Mouse (Mus musculus) limb, embryonic 11.5 days (tissue): Measurements from ENCODE around the gene Gna13. TPM values are rescaled to one million over a fixed set of nuclear protein-coding genes. Genes with fewer than 3 reads are reported as not detected.

ENCODE experiments used
- ATAC-seq: fragments of 200-750 bp; cut with Nextera tagmentation; 2 replicates; pipeline ENCODE4 v1.8.0; 2017; ENCODE audit warnings: low read depth; ENCODE audit not compliant: insufficient number of reproducible peaks, low FRiP score, low TSS enrichment
- DNase-seq: peaks from one replicate; pipeline ENCODE4 v3.0.0-alpha.2; 2015; ENCODE audit warnings: low spot score
- H3K27ac ChIP-seq: fragments of 300-500 bp; sonication (generic); replicated peaks from 2 replicates; pipeline ENCODE4 v1.5.1; 2014; ENCODE audit warnings: low read depth, mild to moderate bottlenecking, low read length
- H3K27me3 ChIP-seq: fragments of 300-500 bp; sonication (generic); 2 replicates; pipeline ENCODE4 v1.6.1; 2014; ENCODE audit warnings: mild to moderate bottlenecking, low read length, mixed read lengths; ENCODE audit not compliant: control insufficient read depth, insufficient read depth
- H3K36me3 ChIP-seq: fragments of 300-500 bp; sonication (generic); 2 replicates; pipeline ENCODE4 v1.6.1; 2014; ENCODE audit warnings: mild to moderate bottlenecking, low read length, moderate library complexity, mixed read lengths; ENCODE audit not compliant: control insufficient read depth, insufficient read depth
- H3K4me1 ChIP-seq: fragments of 300-500 bp; sonication (generic); 2 replicates; pipeline ENCODE4 v1.6.1; 2014; ENCODE audit warnings: low read length, mixed read lengths; ENCODE audit not compliant: control insufficient read depth, insufficient read depth
- H3K4me2 ChIP-seq: fragments of 300-500 bp; sonication (generic); 2 replicates; pipeline ENCODE4 v1.6.1; 2014; ENCODE audit warnings: low read depth, mild to moderate bottlenecking, moderate library complexity; ENCODE audit not compliant: severe bottlenecking
- H3K4me3 ChIP-seq: fragments of 300-500 bp; sonication (generic); 2 replicates; pipeline ENCODE4 v1.5.1; 2014; ENCODE audit warnings: low read depth, low read length
- H3K9ac ChIP-seq: fragments of 300-500 bp; sonication (generic); 2 replicates; pipeline ENCODE4 v1.6.1; 2014; ENCODE audit warnings: mild to moderate bottlenecking, low read length
- H3K9me3 ChIP-seq: fragments of 300-500 bp; sonication (generic); 2 replicates; pipeline ENCODE4 v1.6.1; 2016; ENCODE audit warnings: low read length; ENCODE audit not compliant: control insufficient read depth
- WGBS: fragments of 180-500 bp; shearing (Covaris S2); extraction: QIAGEN DNeasy Blood & Tissue Kit; methylation state at CpG from one replicate; pipeline ENCODE4 v1.1.7; 2014; 5-methylcytosine and 5-hydroxymethylcytosine counted together
- polyA plus RNA-seq: library from polyadenylated mRNA; unstranded; fragments of >200 nt; fragmentation: Nextera tagmentation; extraction: Ambion mirVana; gene quantifications from 2 replicates; pipeline ENCODE4 v1.2.1, GENCODE M21; 2014

The Gna13 gene
- polyA plus RNA-seq, 1 experiment from 2014 or later, result 25.4 TPM

DNA sequence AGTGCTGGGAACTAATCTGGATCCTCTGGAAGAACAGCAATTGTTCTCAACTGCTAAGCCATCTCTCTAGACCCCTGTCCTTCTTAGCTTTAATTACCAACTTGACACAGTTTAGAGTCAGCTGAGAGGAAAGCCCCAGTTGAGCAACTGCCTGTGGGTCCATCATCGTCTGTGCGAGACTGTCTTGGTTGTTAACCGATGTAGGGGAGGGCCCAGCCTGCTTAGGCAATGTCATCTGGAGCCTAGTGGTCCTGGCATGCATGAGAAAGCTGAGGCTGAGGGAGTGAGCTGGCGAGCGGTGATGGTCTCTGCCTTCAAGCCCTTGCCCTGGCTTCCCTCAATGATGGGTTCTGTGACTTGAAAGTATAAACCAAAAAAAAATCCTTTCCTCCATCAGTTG lies 52.2 kb downstream of the Gna13 start:
- Histone ChIP-seq H3K27me3 (no peaks in the 10 kb centered on the region), H3K4me2 (no peak overlapping the region), H3K27ac (no peak overlapping the region), H3K9me3 (no peaks in the 10 kb centered on the region), H3K4me3 (no peak overlapping the region), H3K9ac (no peak overlapping the region), H3K4me1 (no peaks in the 10 kb centered on the region), H3K36me3 (no peaks in the 10 kb centered on the region)
- WGBS, result 86% methylated on average over 5 of the region's 5 CpGs
- ATAC-seq (no peak), DNase-seq (no peak)

DNA sequence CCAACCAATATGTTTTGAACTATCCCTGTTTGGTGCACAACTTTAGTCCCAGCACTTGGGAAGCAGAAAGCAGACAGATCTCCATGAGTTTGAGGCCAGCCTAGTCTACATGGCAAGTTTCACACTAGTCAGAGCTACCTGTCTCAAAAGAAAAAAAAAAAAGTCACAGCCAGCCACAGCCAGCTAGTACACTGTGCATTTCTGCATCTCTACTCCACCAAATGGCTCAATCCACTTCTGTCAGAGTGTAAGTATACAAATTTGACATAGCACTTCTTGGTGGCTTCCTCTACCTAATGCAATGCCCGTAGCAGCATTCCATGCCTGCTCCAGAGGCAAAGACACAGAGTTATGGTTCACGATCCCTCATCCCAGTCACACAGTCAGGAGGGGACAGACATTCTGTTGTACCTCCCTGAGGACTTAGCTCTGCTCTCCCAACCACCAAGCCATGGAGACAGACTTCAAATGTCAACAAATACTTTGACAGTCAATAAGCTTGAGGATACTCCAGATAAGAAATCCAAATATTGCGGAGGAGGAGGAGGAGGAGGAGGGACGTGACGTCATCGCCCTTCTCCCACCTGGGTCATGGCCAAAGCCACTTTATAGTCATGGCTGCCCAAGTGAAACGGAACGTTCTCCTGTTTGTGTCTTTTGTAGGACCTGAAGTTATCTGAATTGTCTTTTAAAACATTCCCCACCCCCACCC lies 54.2 kb downstream of the Gna13 start:
- no peak for ATAC-seq
- 82% methylated on average over 8 of the region's 8 CpGs for WGBS
- no peaks in the 10 kb centered on the region for H3K36me3 ChIP-seq

DNA sequence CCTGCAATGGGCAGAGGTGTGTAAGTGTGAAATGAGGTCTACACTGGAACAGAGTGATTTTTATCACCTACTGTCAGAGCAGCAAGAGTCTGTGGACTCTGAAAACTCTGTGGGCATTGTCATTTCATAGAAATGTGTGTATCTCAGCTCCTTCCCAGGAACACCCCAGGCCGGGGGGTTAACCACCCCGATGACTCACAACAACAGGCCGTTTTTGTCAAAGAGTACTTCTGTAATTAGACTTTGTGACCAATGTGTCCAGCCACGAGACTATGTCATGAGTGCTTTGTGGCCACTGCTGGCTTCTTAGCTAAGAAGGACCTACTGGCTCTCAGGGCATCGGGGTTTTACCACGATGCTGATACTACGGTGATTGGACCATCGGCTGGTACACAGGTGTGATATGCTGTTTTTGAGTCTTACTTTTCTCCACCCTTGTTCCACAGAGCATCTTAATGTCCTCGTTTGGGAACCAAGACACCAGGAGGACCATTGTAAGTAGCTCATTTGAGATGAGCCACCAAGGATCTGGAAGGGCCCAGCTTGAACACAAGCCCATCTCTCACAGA lies 54.9 kb downstream of the Gna13 start:
- H3K36me3 ChIP-seq, result no peaks in the 10 kb centered on the region
- H3K9me3 ChIP-seq, result no peaks in the 10 kb centered on the region
- no peak overlapping the region for H3K27ac ChIP-seq
- H3K4me1 ChIP-seq, result no peaks in the 10 kb centered on the region
- no peak for ATAC-seq
- 88% methylated on average over 9 of the region's 9 CpGs for WGBS
- H3K9ac ChIP-seq, result no peak overlapping the region
- H3K27me3 ChIP-seq, result no peaks in the 10 kb centered on the region
- H3K4me3 ChIP-seq, result no peak overlapping the region
- H3K4me2 ChIP-seq, result no peak overlapping the region
- DNase-seq, result no peak

More for the DNA sequence above, 54.2 kb downstream of the Gna13 start:
- DNase-seq, result no peak
- H3K27me3 ChIP-seq, result no peaks in the 10 kb centered on the region
- H3K27ac ChIP-seq, result no peak overlapping the region
- no peak overlapping the region for H3K9ac ChIP-seq
- no peaks in the 10 kb centered on the region for H3K9me3 ChIP-seq
- no peak overlapping the region for H3K4me2 ChIP-seq
- no peaks in the 10 kb centered on the region for H3K4me1 ChIP-seq
- H3K4me3 ChIP-seq, result no peak overlapping the region

DNA sequence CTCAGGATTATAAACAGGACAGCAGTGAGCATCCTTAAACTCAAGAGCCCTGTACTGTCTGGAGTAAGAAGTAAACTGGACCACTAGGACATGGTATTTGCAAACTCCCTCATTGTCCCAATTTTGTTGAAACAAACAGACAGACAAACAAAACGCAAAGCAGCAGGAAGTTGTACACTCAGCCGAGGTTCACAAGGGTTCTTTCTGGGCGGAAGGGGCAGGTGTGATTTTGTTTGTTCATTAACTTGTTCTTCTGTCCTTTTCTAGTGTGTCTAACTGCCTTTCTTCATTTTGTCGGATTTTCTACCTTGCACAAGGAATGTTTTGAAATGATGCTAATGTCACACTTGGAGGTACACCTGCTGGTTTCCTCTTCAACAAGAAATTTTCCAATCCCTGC lies 56.8 kb downstream of the Gna13 start:
- H3K27me3 ChIP-seq, result no peaks in the 10 kb centered on the region
- WGBS, result 66% methylated on average over 4 of the region's 4 CpGs
- H3K4me2 ChIP-seq, result no peak overlapping the region
- H3K9me3 ChIP-seq, result no peaks in the 10 kb centered on the region
- DNase-seq (no peak), ATAC-seq (no peak)
- H3K9ac ChIP-seq, result no peak overlapping the region
- H3K36me3 ChIP-seq, result no peaks in the 10 kb centered on the region
- H3K27ac ChIP-seq, result no peak overlapping the region
- no peak overlapping the region for H3K4me3 ChIP-seq
- no peaks in the 10 kb centered on the region for H3K4me1 ChIP-seq

DNA sequence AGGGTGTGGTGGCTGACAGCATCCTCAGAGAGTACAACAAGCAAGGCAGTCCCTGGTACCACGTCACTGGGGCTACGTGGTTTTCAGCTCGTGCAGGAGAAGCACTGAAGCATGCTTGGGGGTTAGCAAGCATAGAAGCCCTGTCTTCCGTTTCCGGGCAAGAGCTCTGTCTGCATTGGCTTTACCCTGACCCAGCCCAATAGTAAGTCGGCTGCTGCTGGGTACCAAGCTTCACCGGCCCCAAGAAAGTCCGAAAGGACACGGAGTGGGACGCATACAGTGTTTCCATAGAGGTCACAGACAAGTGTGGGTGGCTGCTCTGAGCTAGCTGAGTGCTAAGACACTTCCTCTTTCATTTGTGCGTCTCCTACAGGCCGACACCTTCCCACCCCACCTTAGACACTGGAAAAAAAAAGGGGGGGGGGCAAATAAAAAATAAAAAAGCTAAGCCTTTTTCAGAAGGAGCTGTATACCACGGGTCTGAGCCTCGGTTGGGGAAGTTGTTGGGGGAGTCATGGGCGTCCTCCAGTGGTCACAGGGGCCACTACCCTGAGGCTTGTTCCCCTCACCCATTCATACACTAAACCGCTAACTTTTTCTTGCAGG lies 57.4 kb downstream of the Gna13 start:
- DNase-seq (no peak), ATAC-seq (no peak)
- Histone ChIP-seq H3K27me3 (no peaks in the 10 kb centered on the region), H3K4me3 (no peak overlapping the region), H3K36me3 (no peaks in the 10 kb centered on the region), H3K9me3 (no peaks in the 10 kb centered on the region), H3K27ac (no peak overlapping the region), H3K9ac (no peak overlapping the region), H3K4me2 (no peak overlapping the region), H3K4me1 (no peaks in the 10 kb centered on the region)
- 55% methylated on average over 16 of the region's 16 CpGs for WGBS

DNA sequence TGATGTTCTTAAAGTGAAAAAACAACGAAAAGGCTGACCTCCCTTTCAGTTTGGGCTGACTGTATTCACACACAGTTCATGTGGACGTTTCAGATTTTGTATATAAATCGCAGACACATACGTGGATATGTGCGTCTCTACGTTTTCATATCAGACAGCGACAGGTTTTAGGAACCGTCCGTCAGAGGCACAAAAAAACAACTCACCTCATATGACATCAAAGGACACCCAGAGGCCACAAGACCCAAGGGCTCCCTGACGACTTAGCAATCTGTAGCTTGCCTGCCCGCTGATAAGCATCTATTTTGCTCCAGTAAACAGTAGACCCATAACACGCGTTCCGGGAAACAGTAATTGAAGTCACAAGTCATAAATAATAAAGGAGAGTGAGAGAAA lies 57.9 kb downstream of the Gna13 start:
- Histone ChIP-seq H3K4me2 (no peak overlapping the region), H3K9me3 (no peaks in the 10 kb centered on the region), H3K4me3 (no peak overlapping the region), H3K4me1 (no peaks in the 10 kb centered on the region), H3K36me3 (no peaks in the 10 kb centered on the region), H3K27ac (no peak overlapping the region), H3K27me3 (no peaks in the 10 kb centered on the region), H3K9ac (no peak overlapping the region)
- WGBS, result 82% methylated on average over 14 of the region's 14 CpGs
- no peak for DNase-seq
- ATAC-seq, result no peak

DNA sequence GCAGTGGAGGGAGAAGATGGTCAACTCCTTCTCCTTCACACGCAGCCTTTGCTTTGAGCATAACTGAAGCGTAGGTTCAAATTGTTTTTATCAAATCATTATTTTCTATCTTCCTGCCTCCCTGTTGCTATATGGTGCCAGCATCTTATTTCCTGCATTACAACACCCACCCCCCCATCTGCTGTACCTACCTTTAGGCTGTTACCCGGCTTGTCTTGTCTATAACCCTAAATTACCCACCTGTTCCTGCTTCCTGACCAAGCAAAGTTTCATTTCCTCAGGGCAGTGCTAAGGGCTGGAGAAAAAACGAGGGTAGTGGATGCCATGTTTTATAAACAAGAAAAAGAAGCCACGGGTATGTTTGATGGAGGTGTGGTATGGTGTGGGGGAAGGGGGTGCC lies 58.6 kb downstream of the Gna13 start:
- H3K36me3 ChIP-seq, result no peaks in the 10 kb centered on the region
- ATAC-seq (no peak), DNase-seq (no peak)
- H3K9ac ChIP-seq, result no peak overlapping the region
- 80% methylated on average over 5 of the region's 5 CpGs for WGBS
- no peaks in the 10 kb centered on the region for H3K4me1 ChIP-seq
- no peaks in the 10 kb centered on the region for H3K27me3 ChIP-seq
- no peak overlapping the region for H3K27ac ChIP-seq
- H3K4me2 ChIP-seq, result no peak overlapping the region
- no peak overlapping the region for H3K4me3 ChIP-seq
- H3K9me3 ChIP-seq, result no peaks in the 10 kb centered on the region

DNA sequence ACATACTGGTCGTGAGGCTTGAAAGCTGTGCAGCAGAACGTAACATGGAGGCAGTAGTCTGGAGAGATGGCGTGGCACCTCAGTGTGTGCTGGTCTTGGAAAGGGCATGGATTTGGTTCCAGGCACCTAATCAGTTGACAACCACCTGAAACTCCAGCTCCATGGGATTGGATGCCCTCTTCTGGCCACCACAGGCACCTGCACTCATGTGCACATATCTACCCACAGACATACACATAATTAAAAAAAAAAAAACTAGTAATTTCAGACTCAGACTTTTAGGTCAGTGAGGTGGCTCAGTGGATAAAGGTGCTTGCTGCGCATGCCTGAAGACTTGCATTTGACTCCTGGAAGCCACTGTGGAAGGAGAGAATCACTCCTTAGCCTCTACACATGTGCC lies 59.6 kb downstream of the Gna13 start:
- Histone ChIP-seq H3K9me3 (no peaks in the 10 kb centered on the region), H3K27ac (no peak overlapping the region), H3K9ac (no peak overlapping the region), H3K4me3 (no peak overlapping the region), H3K4me2 (no peak overlapping the region), H3K36me3 (no peaks in the 10 kb centered on the region), H3K4me1 (no peaks in the 10 kb centered on the region), H3K27me3 (no peaks in the 10 kb centered on the region)
- ATAC-seq, result no peak
- 96% methylated on average over 4 of the region's 4 CpGs for WGBS
- no peak for DNase-seq
